Mouse (Mus musculus) embryonic facial prominence, embryonic 11.5 days (tissue): ENCODE measurements around the gene Sept10. TPM values are rescaled to one million over a fixed set of nuclear protein-coding genes. Genes with fewer than 3 reads are reported as not detected.

Source experiments
- ATAC-seq: fragments of 200-750 bp; cut with Nextera tagmentation; replicated peaks from 2 replicates; pipeline ENCODE4 v1.8.0; 2017; ENCODE audit warnings: low read depth; ENCODE audit not compliant: insufficient number of reproducible peaks, low FRiP score, low TSS enrichment
- DNase-seq: peaks from one replicate; pipeline ENCODE4 v3.0.0-alpha.2; 2015; ENCODE audit warnings: low spot score
- H3K27ac ChIP-seq: fragments of 300-500 bp; sonication (generic); replicated peaks from 2 replicates; pipeline ENCODE4 v1.5.1; 2014; ENCODE audit warnings: mild to moderate bottlenecking, low read depth, low read length, control low read depth
- H3K27me3 ChIP-seq: fragments of 300-500 bp; sonication (generic); 2 replicates; pipeline ENCODE4 v1.6.1; 2014; ENCODE audit warnings: mild to moderate bottlenecking, low read length, moderate library complexity, mixed read lengths; ENCODE audit not compliant: control insufficient read depth, insufficient read depth
- H3K36me3 ChIP-seq: fragments of 300-500 bp; sonication (generic); replicated peaks from 2 replicates; pipeline ENCODE4 v1.6.1; 2014; ENCODE audit warnings: low read depth, mild to moderate bottlenecking, low read length, moderate library complexity, mixed read lengths; ENCODE audit not compliant: control insufficient read depth, insufficient read depth
- H3K4me1 ChIP-seq: fragments of 300-500 bp; sonication (generic); 2 replicates; pipeline ENCODE4 v1.6.1; 2014; ENCODE audit warnings: low read length, mixed read lengths; ENCODE audit not compliant: control insufficient read depth, insufficient read depth
- H3K4me2 ChIP-seq: fragments of 300-500 bp; sonication (generic); 2 replicates; pipeline ENCODE4 v1.6.1; 2014; ENCODE audit warnings: low read depth, mild to moderate bottlenecking, control low read depth, low read length, moderate library complexity
- H3K4me3 ChIP-seq: fragments of 300-500 bp; sonication (generic); 2 replicates; pipeline ENCODE4 v1.5.1; 2014; ENCODE audit warnings: low read depth, low read length, control low read depth
- H3K9ac ChIP-seq: fragments of 300-500 bp; sonication (generic); replicated peaks from 2 replicates; pipeline ENCODE4 v1.6.1; 2014; ENCODE audit warnings: mild to moderate bottlenecking, control low read depth, low read length
- H3K9me3 ChIP-seq: fragments of 300-500 bp; sonication (generic); replicated peaks from 2 replicates; pipeline ENCODE4 v1.6.1; 2016; ENCODE audit warnings: mild to moderate bottlenecking, low read length, inconsistent platforms, mixed read lengths; ENCODE audit not compliant: control insufficient read depth
- WGBS: fragments of 180-500 bp; shearing (Covaris S2); extraction: QIAGEN DNeasy Blood & Tissue Kit; methylation state at CpG from one replicate; pipeline ENCODE4 v1.1.7; 2014; 5-methylcytosine and 5-hydroxymethylcytosine counted together
- polyA plus RNA-seq: library from polyadenylated mRNA; unstranded; fragments of >200 nt; fragmentation: Nextera tagmentation; extraction: Ambion mirVana; gene quantifications from 2 replicates; pipeline ENCODE4 v1.2.1, GENCODE M21; 2014

Sept10 gene
- polyA plus RNA-seq, 1 experiment from 2014 or later: 50.5 TPM

DNA sequence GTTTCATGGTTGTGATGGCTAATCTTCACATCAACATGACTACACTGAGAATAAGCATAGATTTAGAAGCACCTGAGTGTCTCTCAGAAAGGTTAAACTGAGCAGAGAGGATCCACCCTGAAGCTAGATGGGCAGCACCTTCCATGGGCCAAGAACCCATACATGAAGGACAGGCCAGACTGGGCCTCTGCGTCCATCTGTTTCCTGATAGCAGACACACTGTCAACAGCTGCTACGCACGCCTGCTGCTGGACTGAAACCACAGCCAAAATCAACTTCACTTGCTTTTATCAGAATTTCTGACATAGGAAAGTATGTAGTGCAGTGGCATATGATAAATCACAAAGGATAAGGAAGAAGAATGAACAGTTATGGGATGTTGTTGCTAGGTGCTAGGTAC is 42.0 kb downstream of the Sept10 start:
- no peak overlapping the region for H3K4me2 ChIP-seq
- H3K36me3 ChIP-seq: no peaks in the 10 kb centered on the region
- no peak overlapping the region for H3K27ac ChIP-seq
- H3K27me3 ChIP-seq: no peaks in the 10 kb centered on the region
- no peaks in the 10 kb centered on the region for H3K4me1 ChIP-seq
- DNase-seq (no peak), ATAC-seq (no peak)
- no peak overlapping the region for H3K9ac ChIP-seq
- WGBS: 82% methylated on average over 3 of the region's 3 CpGs
- H3K4me3 ChIP-seq: no peak overlapping the region
- no peaks in the 10 kb centered on the region for H3K9me3 ChIP-seq

DNA sequence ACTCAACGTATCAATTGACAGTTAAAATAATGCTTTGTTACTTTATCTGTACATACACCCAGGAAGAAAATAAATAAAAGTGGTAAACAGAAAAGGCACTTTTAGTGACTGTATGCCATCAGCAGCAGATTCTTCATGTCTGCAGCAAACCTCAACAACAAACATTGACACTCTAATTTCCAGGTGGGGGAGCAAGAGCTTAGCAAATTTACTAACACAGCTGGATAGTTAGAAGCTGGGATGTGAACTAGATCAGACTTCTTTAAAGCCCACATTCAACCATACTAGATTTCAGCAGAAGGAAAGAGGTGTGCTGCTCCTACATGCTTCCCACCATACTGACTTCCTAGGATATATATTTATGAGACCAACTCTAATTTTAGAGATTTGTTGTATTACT is 49.1 kb downstream of the Sept10 start:
- Histone ChIP-seq H3K9ac (no peak overlapping the region), H3K36me3 (no peaks in the 10 kb centered on the region), H3K4me2 (no peak overlapping the region), H3K4me3 (no peak overlapping the region), H3K4me1 (no peaks in the 10 kb centered on the region), H3K27me3 (no peaks in the 10 kb centered on the region), H3K27ac (no peak overlapping the region), H3K9me3 (no peaks in the 10 kb centered on the region)
- ATAC-seq (no peak), DNase-seq (no peak)
- WGBS: 85% methylated on average over 1 of the region's 1 CpGs

DNA sequence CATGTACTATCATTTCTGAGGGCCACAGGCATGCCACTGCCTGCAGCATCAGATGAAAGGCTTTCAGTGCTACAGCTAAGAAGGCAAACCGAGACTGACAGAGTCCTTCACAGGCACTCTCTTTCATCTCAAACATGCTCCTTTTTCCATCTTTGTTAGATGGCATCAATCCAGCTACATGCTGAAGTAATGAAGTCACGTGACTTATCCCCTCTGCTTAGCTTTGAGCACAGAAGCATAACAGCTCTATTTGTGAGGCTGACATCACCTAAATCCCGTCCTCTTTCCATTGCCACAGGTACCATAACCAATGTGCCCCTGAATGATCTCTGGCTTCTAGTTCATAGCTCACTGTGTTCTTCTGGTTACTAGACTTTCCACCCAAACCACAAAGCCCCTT is 50.6 kb downstream of the Sept10 start:
- Histone ChIP-seq H3K36me3 (no peaks in the 10 kb centered on the region; the same call in 1 of the 2 replicates), H3K9me3 (no peaks in the 10 kb centered on the region), H3K4me1 (no peaks in the 10 kb centered on the region), H3K4me2 (no peak overlapping the region), H3K27ac (no peak overlapping the region), H3K4me3 (no peak overlapping the region), H3K27me3 (no peaks in the 10 kb centered on the region), H3K9ac (no peak overlapping the region)
- no peak for DNase-seq
- no peak for ATAC-seq
- WGBS: 79% methylated on average over 3 of the region's 3 CpGs

- Histone ChIP-seq H3K4me2 (no peak overlapping the region), H3K27me3 (no peaks in the 10 kb centered on the region), H3K9ac (no peak overlapping the region), H3K4me1 (no peaks in the 10 kb centered on the region), H3K27ac (no peak overlapping the region), H3K36me3 (no peaks in the 10 kb centered on the region; the same call in 1 of the 2 replicates), H3K4me3 (no peak overlapping the region), H3K9me3 (no peaks in the 10 kb centered on the region)
- ATAC-seq (no peak), DNase-seq (peak; percentile 68)
- 75% methylated on average over 14 of the region's 14 CpGs for WGBS
These were observed 55.3 kb downstream of the Sept10 start for GRCm38 (mm10) chr10:59166104-59166944.

- Histone ChIP-seq H3K27me3 (no peaks in the 10 kb centered on the region), H3K4me1 (no peaks in the 10 kb centered on the region), H3K27ac (no peak overlapping the region), H3K4me2 (no peak overlapping the region), H3K9me3 (no peaks in the 10 kb centered on the region), H3K9ac (no peak overlapping the region), H3K36me3 (no peaks in the 10 kb centered on the region; the same call in 1 of the 2 replicates), H3K4me3 (no peak overlapping the region)
- peak; percentile 45 for DNase-seq
- ATAC-seq: no peak
- WGBS: 55% methylated on average over 4 of the region's 4 CpGs
These were observed 59.3 kb downstream of the Sept10 start for GRCm38 (mm10) chr10:59162185-59162897.

GRCm38 (mm10) chr10:59158627-59159026 is 63.0 kb downstream of the Sept10 start:
- DNase-seq: peak; percentile 35
- H3K9me3 ChIP-seq: no peaks in the 10 kb centered on the region
- WGBS: 60% methylated on average over 3 of the region's 3 CpGs
- H3K27ac ChIP-seq: no peak overlapping the region
- no peak for ATAC-seq
- H3K9ac ChIP-seq: no peak overlapping the region
- no peaks in the 10 kb centered on the region for H3K36me3 ChIP-seq
- no peaks in the 10 kb centered on the region for H3K27me3 ChIP-seq
- no peak overlapping the region for H3K4me2 ChIP-seq
- no peaks in the 10 kb centered on the region for H3K4me1 ChIP-seq
- H3K4me3 ChIP-seq: no peak overlapping the region

- Histone ChIP-seq H3K4me2 (no peak overlapping the region), H3K27ac (no peak overlapping the region), H3K4me1 (no peaks in the 10 kb centered on the region), H3K4me3 (no peak overlapping the region), H3K27me3 (no peaks in the 10 kb centered on the region), H3K36me3 (no peaks in the 10 kb centered on the region), H3K9ac (no peak overlapping the region), H3K9me3 (no peaks in the 10 kb centered on the region)
- WGBS: 80% methylated on average over 5 of the region's 5 CpGs
- ATAC-seq (no peak), DNase-seq (no peak)
These were observed 69.0 kb downstream of the Sept10 start for GRCm38 (mm10) chr10:59152544-59153081.
